Mouse (Mus musculus) ovary, adult 18-20 months (tissue): Measurements from ENCODE around the gene Zfp871.

Experiments
- DNase-seq: peaks from one replicate; pipeline ENCODE4 v3.0.0; 2022; ENCODE audit warnings: low spot score, mixed read lengths

The Zfp871 gene

GRCm38 (mm10) chr17:32788094-32788559, at the start of gene Zfp871:
TSS of gene Zfp871 (minus strand) at chr17:32788287.
- peak; percentile 82 for DNase-seq

DNA sequence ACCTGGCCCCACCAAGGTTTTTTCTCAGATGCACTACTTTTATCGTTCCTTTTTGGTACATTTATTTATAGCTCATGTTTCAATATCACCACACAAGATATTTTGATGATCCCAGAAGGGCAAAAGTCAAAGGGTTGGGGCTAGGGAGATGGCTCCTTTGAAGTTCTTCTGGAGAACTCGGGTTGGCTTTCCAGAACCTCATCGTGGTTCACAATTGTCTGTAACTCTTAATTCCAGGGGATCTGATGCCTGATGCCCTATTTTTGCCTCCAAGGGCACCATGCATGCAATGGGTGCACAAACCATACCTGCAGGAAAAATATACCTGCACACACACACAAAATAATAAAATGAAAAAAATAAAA, 42.3 kb upstream of the Zfp871 start:
- DNase-seq = no peak

DNA sequence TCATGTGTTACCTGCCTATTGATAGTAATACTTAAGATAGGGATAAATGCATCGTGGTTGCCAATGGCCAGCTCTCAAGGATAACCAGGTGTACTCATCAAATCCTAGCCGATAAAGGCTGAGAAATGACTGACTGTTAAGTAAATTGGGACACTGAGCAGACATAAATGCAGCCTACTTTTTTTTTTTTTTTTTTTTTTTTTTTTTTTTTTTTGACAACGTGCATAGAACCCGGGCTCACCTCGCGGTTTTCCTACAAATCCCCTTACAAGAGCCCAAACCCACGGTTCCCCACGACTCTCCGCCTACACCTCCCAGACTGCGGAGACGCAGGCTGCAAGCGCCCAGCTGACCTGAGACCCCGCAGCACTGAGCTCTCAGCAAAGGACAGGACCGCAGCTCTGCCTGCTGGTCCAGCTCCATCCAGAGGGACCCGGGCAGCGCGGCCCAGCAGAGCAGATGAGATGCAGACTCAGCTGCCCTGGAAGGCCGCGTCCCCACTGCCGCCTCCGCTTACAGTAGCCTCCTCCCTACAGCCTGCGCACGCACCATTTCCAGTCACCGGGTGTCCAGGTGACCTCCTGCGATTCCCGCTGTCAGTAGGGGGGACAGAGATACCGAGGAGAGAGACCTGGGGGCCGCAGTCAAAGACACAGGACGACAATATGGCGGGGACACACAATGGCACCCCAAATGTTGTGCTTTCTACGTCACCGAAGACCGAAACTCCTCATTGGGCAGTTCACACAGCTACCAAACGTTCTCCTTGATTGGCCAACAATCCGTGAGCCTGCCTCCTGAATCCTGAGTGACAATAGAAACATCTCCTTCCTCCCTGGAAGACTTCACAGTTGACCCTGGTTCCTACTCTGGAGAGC, 41.7 kb upstream of the Zfp871 start, which contains the start of gene Zfp799:
Gene Zfp799 (minus strand): TSS at position 722 of the 878 bp plus-strand sequence.
- DNase-seq = peak; percentile 62

DNA sequence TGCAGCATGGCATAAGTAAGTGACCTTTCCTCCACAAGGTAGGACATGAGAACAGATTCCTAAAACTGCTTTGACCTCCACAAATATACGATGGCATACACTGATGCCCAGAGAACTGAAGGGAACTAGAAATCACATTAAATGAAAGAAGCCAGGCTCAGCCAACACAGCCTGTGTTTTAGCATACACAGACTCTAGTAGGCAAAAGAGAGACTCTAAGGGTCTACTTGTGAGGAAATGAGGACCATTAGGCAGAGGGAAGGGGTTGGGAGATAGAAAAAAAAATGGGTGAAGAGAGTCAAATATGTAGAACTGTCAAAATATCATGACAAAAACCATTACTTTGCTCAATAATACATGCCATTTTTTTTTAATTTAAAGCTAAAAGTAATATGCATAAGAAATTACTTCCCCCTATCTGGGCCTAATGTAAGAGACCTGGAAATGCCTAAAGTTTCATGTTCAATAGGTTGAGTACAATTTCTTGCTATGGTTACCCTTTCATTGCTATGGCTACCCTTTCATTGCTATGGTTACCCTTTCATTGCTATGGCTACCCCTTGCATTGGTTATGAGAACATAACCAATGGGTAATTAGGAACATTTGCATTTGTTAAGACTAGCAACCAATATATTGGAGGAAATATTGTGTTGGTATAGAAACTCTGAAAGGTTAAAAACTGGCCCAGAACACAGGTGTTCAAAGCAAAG, 28.1 kb upstream of the Zfp871 start:
- no peak for DNase-seq

DNA sequence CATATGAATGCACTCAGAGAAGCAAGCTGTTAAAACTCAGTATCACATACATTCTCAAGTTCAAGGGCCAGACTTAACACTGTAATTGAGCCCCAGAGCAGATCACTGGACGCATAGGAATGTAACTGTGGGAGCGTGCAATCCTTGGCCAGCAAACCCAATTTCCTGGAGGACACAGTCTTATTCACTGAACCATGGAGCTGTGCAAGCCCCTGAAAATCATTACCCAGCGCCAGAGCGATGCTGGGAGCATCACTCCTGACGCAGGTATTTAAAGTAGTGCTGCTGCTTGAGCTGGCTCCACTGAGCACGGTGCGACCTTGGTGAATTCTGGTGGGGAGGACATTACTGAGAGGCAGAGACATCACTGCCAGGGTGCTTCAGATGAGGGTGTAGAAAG, 26.0 kb upstream of the Zfp871 start:
- DNase-seq = no peak

DNA sequence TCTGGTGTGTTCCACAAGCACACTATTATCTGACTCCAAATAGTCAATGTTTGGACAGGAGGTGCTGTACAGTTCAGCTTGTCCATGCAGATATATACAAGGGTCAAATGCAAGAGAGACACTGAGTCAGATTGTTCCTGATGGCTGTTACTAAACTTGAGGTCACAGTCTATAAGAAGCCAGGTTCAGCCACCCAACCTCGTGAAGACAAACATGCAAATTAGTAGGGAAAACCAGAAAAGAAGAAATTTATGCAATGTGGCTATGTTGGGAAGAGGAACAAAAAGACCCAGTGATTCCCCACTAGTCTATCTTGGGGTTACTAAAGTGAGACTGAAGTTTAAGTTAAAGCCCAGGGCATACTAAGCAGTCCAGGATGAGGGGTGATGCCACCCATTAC, 22.6 kb upstream of the Zfp871 start:
- no peak for DNase-seq

GRCm38 (mm10) chr17:32809544-32810374, 21.7 kb upstream of the Zfp871 start, which contains the start of gene Zfp811:
TSS of gene Zfp811 (minus strand) at chr17:32809931.
- no peak for DNase-seq

GRCm38 (mm10) chr17:32808921-32809320, 20.8 kb upstream of the Zfp871 start:
- no peak for DNase-seq

DNA sequence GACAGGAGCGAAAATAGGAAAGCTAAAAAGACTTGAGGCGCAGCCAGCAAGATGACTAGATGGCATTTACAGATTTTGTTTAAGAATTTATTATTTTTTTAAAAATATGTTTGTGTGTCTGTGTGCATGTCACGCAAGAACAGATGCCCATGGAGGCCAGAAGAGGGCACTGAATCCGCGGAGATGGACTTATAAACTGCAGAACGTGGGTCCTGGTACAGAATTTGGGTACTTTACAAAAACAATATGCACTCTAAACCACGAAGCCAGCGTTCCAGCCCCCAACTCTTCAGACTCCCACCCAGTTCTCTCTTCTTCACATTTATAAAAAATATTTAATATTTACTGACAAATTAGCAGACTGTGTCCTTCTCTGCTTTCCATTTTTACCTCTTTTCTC, 1.2 kb upstream of the Zfp871 start:
- no peak for DNase-seq

- DNase-seq = no peak
Observed at GRCm38 (mm10) chr17:32788576-32788975, 489 bp upstream of the Zfp871 start.

- DNase-seq = peak; percentile 25
Observed at GRCm38 (mm10) chr17:32787436-32788093, 522 bp downstream of the Zfp871 start.

- no peak for DNase-seq
Observed at GRCm38 (mm10) chr17:32786944-32787343, 1.1 kb downstream of the Zfp871 start.

- no peak for DNase-seq
Observed at GRCm38 (mm10) chr17:32785656-32786055, 2.4 kb downstream of the Zfp871 start.

- DNase-seq = no peak
Observed at GRCm38 (mm10) chr17:32777564-32777963, 10.5 kb downstream of the Zfp871 start.

GRCm38 (mm10) chr17:32771213-32771612, 16.9 kb downstream of the Zfp871 start:
- DNase-seq = no peak

GRCm38 (mm10) chr17:32766422-32766821, 21.7 kb downstream of the Zfp871 start:
- DNase-seq = no peak

- no peak for DNase-seq
Observed at GRCm38 (mm10) chr17:32757331-32757730, 30.8 kb downstream of the Zfp871 start.

- DNase-seq = peak; percentile 4
Observed at GRCm38 (mm10) chr17:32753634-32754033, 34.5 kb downstream of the Zfp871 start.

DNA sequence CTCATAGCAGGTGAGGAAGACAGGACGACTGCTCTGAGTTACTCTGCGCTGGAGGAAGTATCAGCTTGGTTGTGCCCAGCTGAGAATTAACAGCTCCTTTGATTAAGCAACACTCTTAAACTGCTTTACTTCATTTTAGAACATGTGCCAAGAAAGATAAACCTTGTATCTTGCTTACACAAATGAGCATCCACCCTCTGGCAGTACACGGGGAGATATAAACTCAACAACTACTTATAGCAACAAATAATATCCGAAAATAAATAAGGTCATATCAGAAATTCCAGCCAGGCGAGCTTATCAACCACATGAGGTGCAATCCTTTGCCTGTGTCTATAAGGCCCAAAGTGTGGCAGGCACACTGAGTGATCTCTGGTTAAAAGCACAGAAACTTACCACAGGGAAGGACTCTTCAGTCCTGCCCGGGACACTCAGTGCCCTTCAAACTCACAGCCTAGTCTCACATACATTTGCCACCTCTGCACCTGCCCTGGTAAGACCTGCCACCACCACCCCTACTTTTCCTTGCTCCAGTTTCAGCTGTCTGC, 35.2 kb downstream of the Zfp871 start:
- DNase-seq = no peak

GRCm38 (mm10) chr17:32750611-32751010, 37.5 kb downstream of the Zfp871 start:
- DNase-seq = no peak

GRCm38 (mm10) chr17:32741057-32741456, 47.0 kb downstream of the Zfp871 start:
- DNase-seq = no peak
